Mouse (Mus musculus) kidney, adult 18-20 months (tissue): ENCODE measurements around the gene Smagp.
A peak's percentile ranks its signal among the peaks of the same experiment; 100 is the strongest.

Experiments
- DNase-seq: peaks from one replicate; pipeline ENCODE4 v3.0.0; 2021

Gene Smagp

DNA sequence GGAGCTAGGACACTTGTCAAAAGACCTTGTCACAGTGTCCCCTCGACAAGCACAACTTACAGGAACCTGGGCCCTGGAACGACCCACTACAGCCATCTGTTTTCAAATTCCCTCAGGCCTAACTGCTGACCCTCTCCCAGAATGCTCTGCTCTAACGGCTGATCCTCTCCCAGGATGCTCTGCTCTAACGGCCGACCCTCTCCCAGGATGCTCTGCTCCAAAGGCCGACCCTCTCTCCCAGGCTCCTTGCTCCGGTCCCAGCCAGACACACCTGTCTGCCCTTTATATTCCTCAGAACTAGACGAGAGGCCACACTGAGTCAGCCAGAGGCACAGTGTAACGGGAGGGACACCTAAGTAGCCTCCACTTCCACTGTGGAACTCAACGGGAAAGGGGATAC, 56.6 kb downstream of the Smagp start:
- DNase-seq: no peak

DNA sequence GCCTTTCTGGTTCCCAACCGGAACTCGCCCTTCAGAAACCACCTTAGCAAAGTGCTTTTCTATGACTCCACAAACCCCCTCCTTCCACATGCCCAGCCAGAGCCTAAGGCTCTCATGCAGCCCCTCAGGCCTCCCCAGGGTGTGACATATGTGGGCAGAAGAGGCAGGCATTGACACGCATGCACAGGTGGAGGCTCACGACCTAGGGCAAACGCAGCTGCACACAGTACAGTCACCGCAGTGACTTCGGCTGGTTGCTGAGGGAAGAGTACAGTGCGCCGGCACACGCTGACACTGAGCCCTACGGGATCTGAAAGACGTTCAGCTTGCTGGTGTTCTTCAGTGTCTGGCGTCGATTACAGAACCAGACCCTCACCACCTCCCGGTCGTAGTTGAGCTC, 58.8 kb downstream of the Smagp start:
- DNase-seq: no peak

GRCm38 (mm10) chr15:100576810-100577209, 59.9 kb downstream of the Smagp start:
- no peak for DNase-seq

GRCm38 (mm10) chr15:100576392-100576791, 60.3 kb downstream of the Smagp start:
- no peak for DNase-seq

GRCm38 (mm10) chr15:100575366-100575765, 61.4 kb downstream of the Smagp start:
- DNase-seq: peak; percentile 69

DNA sequence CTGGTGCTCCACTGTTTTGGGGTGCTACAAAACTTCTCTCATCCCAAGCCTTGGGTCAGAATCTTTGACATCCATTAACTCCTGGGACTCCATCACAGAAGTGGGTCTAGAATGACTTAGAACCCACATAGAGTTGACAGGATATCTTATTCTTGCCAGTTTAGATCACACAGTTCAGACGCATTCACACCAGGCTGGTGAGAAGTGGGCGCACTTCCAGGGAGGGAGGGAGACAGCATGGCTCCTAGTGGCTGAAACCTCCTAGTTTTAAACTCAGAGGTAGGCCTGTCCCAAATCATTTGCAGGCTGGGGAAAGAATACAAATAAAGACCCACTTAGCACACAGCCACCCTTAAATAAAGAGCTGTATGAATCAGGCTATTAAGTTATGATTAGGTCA, 62.4 kb downstream of the Smagp start:
- DNase-seq: peak; percentile 30

- DNase-seq: peak; percentile 56
These were observed 62.8 kb downstream of the Smagp start for GRCm38 (mm10) chr15:100573946-100574345.
